Mouse (Mus musculus) lung, embryonic 16.5 days (tissue): ENCODE results near the gene Zfp503. TPM values are rescaled to one million over a fixed set of nuclear protein-coding genes. Genes with fewer than 3 reads are reported as not detected.

Experiments used
- ATAC-seq: fragments of 200-750 bp; cut with Nextera tagmentation; 2 replicates; pipeline ENCODE4 v1.8.0; 2017; ENCODE audit warnings: low read depth, mild to moderate bottlenecking, moderate library complexity
- H3K27ac ChIP-seq: fragments of 300-500 bp; sonication (generic); 2 replicates; pipeline ENCODE4 v1.5.1; 2014; ENCODE audit warnings: mild to moderate bottlenecking, control low read depth, low read length
- H3K27me3 ChIP-seq: fragments of 300-500 bp; sonication (generic); 2 replicates; pipeline ENCODE4 v1.6.1; 2014; ENCODE audit warnings: low read depth, low read length, mixed read lengths; ENCODE audit not compliant: control insufficient read depth, insufficient read depth
- H3K36me3 ChIP-seq: fragments of 300-500 bp; sonication (generic); 2 replicates; pipeline ENCODE4 v1.6.1; 2014; ENCODE audit warnings: low read length; ENCODE audit not compliant: control insufficient read depth, insufficient read depth
- H3K4me1 ChIP-seq: fragments of 300-500 bp; sonication (generic); replicated peaks from 2 replicates; pipeline ENCODE4 v1.6.1; 2014; ENCODE audit warnings: low read length, mixed read lengths; ENCODE audit not compliant: control insufficient read depth, insufficient read depth
- H3K4me2 ChIP-seq: fragments of 300-500 bp; sonication (generic); 2 replicates; pipeline ENCODE4 v1.6.1; 2014; ENCODE audit warnings: low read depth, low read length, control low read depth
- H3K4me3 ChIP-seq: fragments of 300-500 bp; sonication (generic); 2 replicates; pipeline ENCODE4 v1.5.1; 2014; ENCODE audit warnings: mild to moderate bottlenecking, low read length, control low read depth
- H3K9ac ChIP-seq: fragments of 300-500 bp; sonication (generic); 2 replicates; pipeline ENCODE4 v1.6.1; 2014; ENCODE audit warnings: low read length, control low read depth
- H3K9me3 ChIP-seq: fragments of 300-500 bp; sonication (generic); 2 replicates; pipeline ENCODE4 v1.6.1; 2016; ENCODE audit warnings: low read length; ENCODE audit not compliant: control insufficient read depth
- WGBS: fragments of 180-500 bp; shearing (Covaris S2); extraction: QIAGEN DNeasy Blood & Tissue Kit; methylation state at CpG from one replicate; pipeline ENCODE4 v1.1.7; 2014; 5-methylcytosine and 5-hydroxymethylcytosine counted together
- polyA plus RNA-seq: library from polyadenylated mRNA; unstranded; fragments of >200 nt; fragmentation: Nextera tagmentation; extraction: Ambion mirVana; gene quantifications from 2 replicates; pipeline ENCODE4 v1.2.1, GENCODE M21; 2015

Gene Zfp503
- polyA plus RNA-seq, 1 experiment from 2014 or later: 17.1 TPM

GRCm38 (mm10) chr14:21983311-21983949 lies 6.0 kb downstream of the Zfp503 start:
- Histone ChIP-seq H3K4me1 (peaks cover 7% of the 10 kb centered on the region), H3K9me3 (no peaks in the 10 kb centered on the region), H3K4me3 (peak overlapping the region; percentile 56), H3K36me3 (peaks cover 11% of the 10 kb centered on the region; the same call in 1 of the 2 replicates), H3K4me2 (peak overlapping the region; percentile 88), H3K27me3 (no peaks in the 10 kb centered on the region), H3K27ac (peak overlapping the region; percentile 95), H3K9ac (peak overlapping the region; percentile 74)
- no peak for ATAC-seq
- 4% methylated on average over 22 of the region's 22 CpGs for WGBS

- 4% methylated on average over 38 of the region's 38 CpGs for WGBS
- H3K9ac ChIP-seq: peak overlapping the region; percentile 74
Observed at GRCm38 (mm10) chr14:21982592-21983310, 6.7 kb downstream of the Zfp503 start.

GRCm38 (mm10) chr14:21982096-21982591 lies 7.3 kb downstream of the Zfp503 start:
- Histone ChIP-seq H3K4me3 (peak overlapping the region; percentile 56), H3K27ac (peak overlapping the region; percentile 95), H3K9ac (peak overlapping the region; percentile 74), H3K36me3 (peaks cover 11% of the 10 kb centered on the region; the same call in 1 of the 2 replicates), H3K4me2 (peak overlapping the region; percentile 88), H3K9me3 (no peaks in the 10 kb centered on the region), H3K4me1 (peaks cover 7% of the 10 kb centered on the region), H3K27me3 (no peaks in the 10 kb centered on the region)
- WGBS: 19% methylated on average over 14 of the region's 14 CpGs
- ATAC-seq: no peak

More at GRCm38 (mm10) chr14:21982592-21983310, 6.7 kb downstream of the Zfp503 start:
- Histone ChIP-seq H3K9me3 (no peaks in the 10 kb centered on the region), H3K27me3 (no peaks in the 10 kb centered on the region), H3K4me2 (peak overlapping the region; percentile 88), H3K4me1 (peaks cover 7% of the 10 kb centered on the region), H3K4me3 (peak overlapping the region; percentile 56), H3K36me3 (peaks cover 11% of the 10 kb centered on the region; the same call in 1 of the 2 replicates), H3K27ac (peak overlapping the region; percentile 95)
- no peak for ATAC-seq

- Histone ChIP-seq H3K27ac (peak overlapping the region; percentile 95), H3K27me3 (no peaks in the 10 kb centered on the region), H3K4me3 (peak overlapping the region; percentile 33), H3K4me2 (peak overlapping the region; percentile 88), H3K4me1 (peaks cover 7% of the 10 kb centered on the region), H3K36me3 (peaks cover 11% of the 10 kb centered on the region; the same call in 1 of the 2 replicates), H3K9ac (peak overlapping the region; percentile 74), H3K9me3 (no peaks in the 10 kb centered on the region)
- peak; percentile 89 for ATAC-seq
- 0% methylated on average over 19 of the region's 22 CpGs for WGBS
Observed at GRCm38 (mm10) chr14:21981462-21981861, 7.9 kb downstream of the Zfp503 start.

GRCm38 (mm10) chr14:21968978-21969377 lies 20.4 kb downstream of the Zfp503 start:
- ATAC-seq: peak; percentile 82
- Histone ChIP-seq H3K9me3 (peaks cover 2% of the 10 kb centered on the region; the same call in 1 of the 2 replicates), H3K27me3 (no peaks in the 10 kb centered on the region), H3K4me3 (no peak overlapping the region), H3K9ac (no peak overlapping the region), H3K27ac (no peak overlapping the region), H3K36me3 (no peaks in the 10 kb centered on the region), H3K4me2 (no peak overlapping the region), H3K4me1 (no peaks in the 10 kb centered on the region)
- 33% methylated on average over 4 of the region's 4 CpGs for WGBS

GRCm38 (mm10) chr14:21967375-21968010 lies 21.9 kb downstream of the Zfp503 start:
- no peaks in the 10 kb centered on the region for H3K4me1 ChIP-seq
- no peaks in the 10 kb centered on the region for H3K36me3 ChIP-seq
- WGBS: 61% methylated on average over 12 of the region's 12 CpGs
- no peaks in the 10 kb centered on the region for H3K27me3 ChIP-seq
- no peak overlapping the region for H3K4me3 ChIP-seq
- no peak overlapping the region for H3K27ac ChIP-seq
- no peak overlapping the region for H3K4me2 ChIP-seq
- H3K9me3 ChIP-seq: peaks cover 2% of the 10 kb centered on the region; the same call in 1 of the 2 replicates
- no peak for ATAC-seq
- H3K9ac ChIP-seq: no peak overlapping the region

- Histone ChIP-seq H3K4me3 (no peak overlapping the region), H3K9me3 (no peaks in the 10 kb centered on the region), H3K4me1 (no peaks in the 10 kb centered on the region), H3K27ac (no peak overlapping the region), H3K4me2 (no peak overlapping the region), H3K27me3 (no peaks in the 10 kb centered on the region), H3K9ac (no peak overlapping the region), H3K36me3 (no peaks in the 10 kb centered on the region)
- ATAC-seq: no peak
- WGBS: 36% methylated on average over 4 of the region's 5 CpGs
Observed at GRCm38 (mm10) chr14:21966276-21966675, 23.1 kb downstream of the Zfp503 start.

GRCm38 (mm10) chr14:21962381-21963050 lies 26.9 kb downstream of the Zfp503 start:
- Histone ChIP-seq H3K9ac (no peak overlapping the region), H3K36me3 (no peaks in the 10 kb centered on the region), H3K27me3 (no peaks in the 10 kb centered on the region), H3K4me2 (0 out of 2 replicates have a peak overlapping the region, but pooled peaks have one; percentile 7), H3K4me3 (no peak overlapping the region), H3K27ac (0 out of 2 replicates have a peak overlapping the region, but pooled peaks have one; percentile 9), H3K4me1 (no peaks in the 10 kb centered on the region), H3K9me3 (no peaks in the 10 kb centered on the region)
- WGBS: 64% methylated on average over 22 of the region's 22 CpGs
- ATAC-seq: peak; percentile 26; the same call in 1 of the 2 replicates
